11 mouse cellular contexts compared by ENCODE assay signal in the genomic region with DNA sequence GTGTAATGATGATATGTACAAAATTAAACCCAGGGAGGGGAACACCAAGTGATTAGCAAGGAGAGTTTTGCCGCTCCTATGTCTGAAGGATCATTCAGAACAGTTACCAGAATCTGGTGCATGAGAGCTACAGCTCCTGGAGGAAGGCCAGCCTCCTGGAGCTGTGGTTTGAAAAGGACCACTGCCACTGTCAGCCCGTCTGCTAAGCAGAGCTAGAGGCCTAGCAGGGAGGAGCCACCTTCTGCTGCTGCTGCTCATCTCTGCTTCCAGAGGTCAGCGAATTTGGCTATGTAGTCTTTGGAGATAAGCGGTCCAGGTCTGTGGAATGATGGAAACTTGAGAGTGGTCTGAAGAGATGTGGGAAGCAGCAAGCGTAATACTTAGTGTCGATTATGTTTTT. TPM values are rescaled to one million over a fixed set of nuclear protein-coding genes. Genes with fewer than 3 reads are reported as not detected.
DNase-seq lines count a peak whose midpoint lies in the region; ATAC-seq and TF ChIP-seq lines count a peak whose summit lies in the region.
"Had no signal": no experiment of that assay in that cellular context is flagged by ENCODE, and none has a peak within 500 bp of the region (broad histone marks: within the 10 kb centered on the region; RNA-seq: fewer than 3 reads in every experiment).

No protein-coding gene starts in this region.

- no peak for DNase-seq in layer of hippocampus, adult 2 months (ENCODE audit: low spot score in 2 of 2)
- no peak for DNase-seq in layer of hippocampus, postnatal 25 days (ENCODE audit: extremely low spot score in 1 of 2, low spot score in 1 of 2)
- peak; percentile 25 for DNase-seq in cerebellum, adult 11 months
- peak; percentile 78 to 85 for DNase-seq in cerebellum, postnatal 10 days
- no peak for DNase-seq in liver, embryonic 11.5 days (ENCODE audit: low spot score)
- DNase-seq in gastrocnemius, adult 18-20 months (ENCODE audit: low spot score), result no peak
- DNase-seq: adrenal gland, postnatal 10 days; gastrocnemius, postnatal 10 days; kidney, adult 2 months had no signal

- H3K9ac ChIP-seq in liver, embryonic 11.5 days (ENCODE audit: low read depth, low read length), result no peak overlapping the region
- H3K9ac ChIP-seq: midbrain, embryonic 12.5 days had no signal

- 58% methylated on average over 6 of the region's 6 CpGs for WGBS in liver, embryonic 11.5 days

- peak overlapping the region; percentile 31 for H3K4me2 ChIP-seq in liver, embryonic 11.5 days
- H3K4me2 ChIP-seq: midbrain, embryonic 12.5 days had no signal

- no peak overlapping the region for H3K4me3 ChIP-seq in layer of hippocampus, adult 2 months
- H3K4me3 ChIP-seq in liver, embryonic 11.5 days (ENCODE audit: low read depth, low read length), result no peak overlapping the region
- H3K4me3 ChIP-seq: midbrain, embryonic 12.5 days had no signal

- H3K27me3 ChIP-seq in liver, embryonic 11.5 days (replicated peaks; ENCODE audit: control insufficient read depth, insufficient read depth, low read length), result no peaks in the 10 kb centered on the region
- H3K27me3 ChIP-seq: midbrain, embryonic 12.5 days had no signal

- ATAC-seq in liver, embryonic 11.5 days (replicated peaks; ENCODE audit: low FRiP score), result peak; percentile 70
- ATAC-seq in inflammation-experienced regulatory T-cells, adult 6 months, result no peak

- peak overlapping the region; percentile 33; the same call in 1 of the 2 replicates for H3K27ac ChIP-seq in layer of hippocampus, adult 2 months
- H3K27ac ChIP-seq in liver, embryonic 11.5 days (ENCODE audit: low read depth, low read length), result peak overlapping the region; percentile 58
- H3K27ac ChIP-seq: midbrain, embryonic 12.5 days had no signal

- 0 out of 2 replicates have a peak, but pooled peaks cover 3% of the 10 kb centered on the region for H3K36me3 ChIP-seq in liver, embryonic 11.5 days (ENCODE audit: control insufficient read depth, insufficient read depth, low read length)
- H3K36me3 ChIP-seq: midbrain, embryonic 12.5 days had no signal

- TF ChIP-seq CTCF in layer of hippocampus, adult 2 months (conservative IDR thresholded peaks at IDR 0.05), result no peak

- no peaks in the 10 kb centered on the region for H3K9me3 ChIP-seq in liver, embryonic 11.5 days (ENCODE audit: control insufficient read depth, low read length)
- H3K9me3 ChIP-seq: midbrain, embryonic 12.5 days had no signal

- H3K4me1 ChIP-seq in liver, embryonic 11.5 days (replicated peaks; ENCODE audit: control insufficient read depth, insufficient read depth, low read length), result peaks cover 35% of the 10 kb centered on the region

RNA-seq across cellular contexts. Expression of a gene that starts 13.4 kb away (rescaled TPM):
- total RNA-seq in layer of hippocampus, adult 2 months (2021), result 100 to 1,000 TPM; 128 to 131 TPM
- total RNA-seq in layer of hippocampus, postnatal 25 days (2021), result 100 to 1,000 TPM; 102 to 121 TPM
- polyA plus RNA-seq in liver, embryonic 11.5 days (2014; fragmentation: Nextera tagmentation; extraction: Ambion mirVana), result 110 and 113 TPM in 2 replicates
- 100 to 1,000 TPM in 2 of 3 experiments, 10 to 100 TPM in 1; 27.3 to 231 (median 181) TPM for polyA plus RNA-seq in inflammation-experienced regulatory T-cells, adult 6 months (2017; shearing (Covaris generic))
- 10 to 100 TPM; 21.3 to 23.4 TPM for total RNA-seq in gastrocnemius, adult 18-20 months (2021)

Comparison
In these comparisons a context has a peak if more than half of its experiments do, and no peak if none do; other contexts are left out.
1. DNase-seq: peak in cerebellum, adult 11 months (single experiment) and cerebellum, postnatal 10 days (2 of 2); none in layer of hippocampus, adult 2 months (0 of 2), layer of hippocampus, postnatal 25 days (0 of 2), liver, embryonic 11.5 days (single experiment) and gastrocnemius, adult 18-20 months (single experiment).
2. RNA of a gene that starts 13.4 kb away (total RNA-seq): 128 to 131 TPM in layer of hippocampus, adult 2 months and 102 to 121 TPM in layer of hippocampus, postnatal 25 days; 21.3 to 23.4 TPM in gastrocnemius, adult 18-20 months; every median in the first group is over 4 times any median in the second.